Mouse (Mus musculus) heart, adult 2 months (tissue): ENCODE results near the gene Cpe. TPM values are rescaled to one million over a fixed set of nuclear protein-coding genes. Genes with fewer than 3 reads are reported as not detected.

Source experiments
- DNase-seq, 2 experiments: peaks; one replicate each; pipeline ENCODE4 v3.0.0; 2021
- H3K27ac ChIP-seq: fragments of 200-600 bp; 2 replicates; pipeline ENCODE4 v1.8.1; 2022
- H3K27me3 ChIP-seq: fragments of 200-500 bp; 2 replicates; pipeline ENCODE4 v1.6.1; 2012; ENCODE audit warnings: mild to moderate bottlenecking, low read length, inconsistent platforms, mixed read lengths; ENCODE audit not compliant: control insufficient read depth, insufficient read depth
- H3K36me3 ChIP-seq: fragments of 200-500 bp; 2 replicates; pipeline ENCODE4 v1.6.1; 2012; ENCODE audit warnings: low read length, inconsistent platforms; ENCODE audit not compliant: control insufficient read depth, insufficient read depth
- H3K4me1 ChIP-seq: fragments of 200-500 bp; 2 replicates; pipeline ENCODE4 v1.6.1; 2011; ENCODE audit warnings: low read length; ENCODE audit not compliant: control insufficient read depth, insufficient read depth
- H3K4me3 ChIP-seq: fragments of 200-600 bp; 2 replicates; pipeline ENCODE4 v1.8.1; 2022
- H3K79me2 ChIP-seq: fragments of 200-500 bp; replicated peaks from 2 replicates; pipeline ENCODE4 v1.6.1; 2012; ENCODE audit warnings: mild to moderate bottlenecking, inconsistent platforms, low read length, moderate library complexity, mixed read lengths; ENCODE audit not compliant: control insufficient read depth, insufficient read depth
- H3K9ac ChIP-seq: fragments of 200-500 bp; 2 replicates; pipeline ENCODE4 v1.6.1; 2012; ENCODE audit warnings: low read depth, mild to moderate bottlenecking, control low read depth, inconsistent platforms, low read length, mixed read lengths
- CTCF ChIP-seq: fragments of 200-600 bp; IDR thresholded peaks from 2 replicates; pipeline ENCODE4 v1.8.1; 2022; ENCODE audit warnings: antibody characterized with exemption, mild to moderate bottlenecking, moderate library complexity
- EP300 ChIP-seq: fragments of 200-500 bp; IDR thresholded peaks from 2 replicates; pipeline ENCODE4 v1.6.1; 2011; ENCODE audit warnings: low read depth, low read length, control low read depth; ENCODE audit not compliant: insufficient read depth
- POLR2A ChIP-seq: fragments of 200-500 bp; IDR thresholded peaks from 2 replicates; pipeline ENCODE4 v1.6.1; 2011; ENCODE audit warnings: mild to moderate bottlenecking, low read depth, low read length, control low read depth; ENCODE audit not compliant: insufficient read depth
- WGBS: fragments of 180-500 bp; shearing (Covaris S2); methylation state at CpG from one replicate; pipeline ENCODE4 v1.1.7; 2018; 5-methylcytosine and 5-hydroxymethylcytosine counted together
- intact Hi-C: fragments of 180-260 bp; cut with DNase I; formaldehyde crosslinking; loops from one replicate; pipeline ENCODE4 v1.15.1; 2025
- polyA plus RNA-seq: library from polyadenylated mRNA; depleted of rRNA; stranded (reverse); fragments of >200 nt; gene quantifications from 2 replicates; pipeline ENCODE4 v1.2.3, GENCODE M21; 2012
- total RNA-seq, 2 experiments: library from RNA; stranded (reverse); gene quantifications; 2 replicates each; pipeline ENCODE4 v1.2.3; 2021

The Cpe gene
- total and polyA plus RNA-seq, 3 experiments = 112 to 256 (median 241) TPM

DNA sequence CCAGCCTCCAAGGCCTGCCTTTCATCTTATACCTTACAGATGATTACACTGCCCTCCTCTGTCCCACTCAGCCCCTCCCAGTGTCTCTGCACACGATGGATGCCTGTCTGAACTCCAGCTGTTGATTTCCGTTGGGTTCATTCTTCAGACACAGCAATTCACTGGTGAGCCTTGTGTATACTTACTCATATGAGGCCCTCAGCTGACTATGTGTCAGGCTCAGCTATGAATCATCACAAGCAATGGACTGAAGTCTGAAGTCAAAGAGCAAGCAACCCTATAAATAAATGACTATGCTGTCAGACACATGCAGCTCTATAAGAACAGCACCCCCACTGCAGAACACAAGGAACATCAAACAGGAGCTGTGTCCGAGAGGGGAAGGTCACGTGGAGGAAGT is 77.4 kb downstream of the Cpe start:
- Histone ChIP-seq H3K79me2 (no peaks in the 10 kb centered on the region), H3K36me3 (no peaks in the 10 kb centered on the region), H3K4me3 (no peak overlapping the region), H3K4me1 (peaks cover 4% of the 10 kb centered on the region), H3K9ac (no peak overlapping the region), H3K27ac (no peak overlapping the region), H3K27me3 (no peaks in the 10 kb centered on the region)
- TF ChIP-seq POLR2A = no peak
- no peak for TF ChIP-seq EP300
- no peak for TF ChIP-seq CTCF
- WGBS = 75% methylated on average over 4 of the region's 4 CpGs
- intact Hi-C loops = no loop called here
- no peak for DNase-seq

DNA sequence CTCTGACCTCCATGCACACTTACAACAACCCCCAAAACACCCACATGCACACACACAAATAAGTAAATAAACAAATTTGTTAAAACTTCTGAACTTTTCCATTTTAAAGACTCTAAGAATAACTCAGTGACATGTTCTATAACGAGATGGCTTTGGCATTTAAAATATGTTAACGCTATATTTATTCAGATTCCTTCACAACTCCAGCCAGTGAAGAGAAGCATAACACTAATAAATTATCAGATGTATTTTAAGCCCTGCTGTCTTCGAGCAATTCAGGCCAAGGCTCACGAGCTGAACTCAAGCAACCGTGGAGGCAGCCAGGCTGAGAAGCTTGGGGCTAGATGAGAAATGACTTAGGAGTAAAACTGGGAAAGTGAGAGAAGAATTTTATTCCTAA is 79.2 kb downstream of the Cpe start:
- H3K9ac ChIP-seq = no peak overlapping the region
- H3K27me3 ChIP-seq = no peaks in the 10 kb centered on the region
- TF ChIP-seq POLR2A = no peak
- no peak for TF ChIP-seq CTCF
- no peak for TF ChIP-seq EP300
- no peak for DNase-seq
- 54% methylated on average over 5 of the region's 5 CpGs for WGBS
- no peak overlapping the region for H3K27ac ChIP-seq
- intact Hi-C loops = no loop called here
- no peaks in the 10 kb centered on the region; the same call in 1 of the 2 replicates for H3K36me3 ChIP-seq
- H3K4me3 ChIP-seq = no peak overlapping the region
- H3K4me1 ChIP-seq = no peaks in the 10 kb centered on the region
- H3K79me2 ChIP-seq = no peaks in the 10 kb centered on the region

DNA sequence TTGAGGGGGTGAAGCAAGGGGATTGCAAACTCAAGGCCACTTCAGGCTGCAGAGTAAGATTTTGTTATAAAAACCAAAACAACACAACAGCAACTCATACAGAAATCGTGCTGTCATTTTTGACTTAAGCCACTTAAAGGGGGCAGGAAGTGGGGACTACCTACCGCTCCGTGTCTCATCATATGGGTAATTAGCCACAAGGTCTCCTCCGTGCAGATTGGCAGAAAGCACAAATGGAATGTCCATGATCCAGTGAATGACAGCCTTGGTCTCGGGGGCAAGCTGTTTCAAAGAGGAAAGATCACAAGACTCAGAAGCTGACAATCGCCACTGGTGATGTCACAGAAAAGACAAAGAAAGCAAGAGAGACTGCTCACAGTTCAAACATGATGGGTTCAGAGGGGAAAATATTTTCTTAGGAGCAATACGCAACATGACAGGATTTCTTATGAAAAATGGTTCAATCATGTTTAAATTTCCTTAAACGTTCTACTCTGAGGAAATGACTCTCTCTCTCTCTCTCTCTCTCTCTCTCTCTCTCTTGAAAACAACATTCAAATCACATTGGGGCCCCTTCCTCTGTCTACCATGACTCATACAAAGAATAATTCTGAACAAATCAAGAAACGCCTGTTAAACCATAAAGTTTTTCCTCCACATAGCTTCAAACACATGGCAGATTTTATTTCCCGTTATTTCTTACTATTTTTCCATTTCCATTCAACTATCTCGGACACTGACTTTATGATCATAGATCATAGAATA is 81.5 kb downstream of the Cpe start:
- DNase-seq = no peak
- WGBS = 75% methylated on average over 11 of the region's 11 CpGs

DNA sequence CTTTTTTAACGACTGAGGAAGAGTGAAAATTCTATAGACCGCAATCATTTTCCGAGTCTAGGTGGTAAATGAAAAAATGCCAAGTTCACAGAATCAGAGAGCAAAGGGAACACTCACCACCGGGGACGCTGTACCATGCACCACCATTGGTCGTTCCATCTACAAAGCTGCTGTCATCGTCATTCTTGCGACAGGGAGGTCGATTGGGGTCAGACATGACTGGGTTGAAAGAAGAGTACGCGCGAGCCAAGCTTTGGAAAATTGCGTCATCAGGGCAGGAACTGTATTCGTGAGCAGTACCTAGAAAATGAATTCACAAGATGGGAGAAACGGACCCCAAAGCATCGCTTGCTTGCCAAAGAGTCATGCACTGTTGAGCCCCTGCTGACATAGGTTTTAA is 83.9 kb downstream of the Cpe start:
- no peak overlapping the region for H3K27ac ChIP-seq
- H3K4me1 ChIP-seq = no peaks in the 10 kb centered on the region
- H3K27me3 ChIP-seq = no peaks in the 10 kb centered on the region
- TF ChIP-seq EP300 (no peak), CTCF (no peak), POLR2A (no peak)
- H3K79me2 ChIP-seq = no peaks in the 10 kb centered on the region
- intact Hi-C loops = no loop called here
- no peak overlapping the region for H3K4me3 ChIP-seq
- H3K9ac ChIP-seq = no peak overlapping the region
- H3K36me3 ChIP-seq = no peaks in the 10 kb centered on the region; the same call in 1 of the 2 replicates
- DNase-seq = no peak
- WGBS = 90% methylated on average over 16 of the region's 16 CpGs

More for the DNA sequence above, 81.5 kb downstream of the Cpe start:
- no peaks in the 10 kb centered on the region for H3K27me3 ChIP-seq
- no peaks in the 10 kb centered on the region for H3K4me1 ChIP-seq
- no peak overlapping the region for H3K4me3 ChIP-seq
- no peak overlapping the region for H3K9ac ChIP-seq
- H3K79me2 ChIP-seq = no peaks in the 10 kb centered on the region
- H3K36me3 ChIP-seq = no peaks in the 10 kb centered on the region; the same call in 1 of the 2 replicates
- H3K27ac ChIP-seq = no peak overlapping the region
- no peak for TF ChIP-seq EP300
- TF ChIP-seq POLR2A = no peak
- TF ChIP-seq CTCF = no peak
- intact Hi-C loops = no loop called here

DNA sequence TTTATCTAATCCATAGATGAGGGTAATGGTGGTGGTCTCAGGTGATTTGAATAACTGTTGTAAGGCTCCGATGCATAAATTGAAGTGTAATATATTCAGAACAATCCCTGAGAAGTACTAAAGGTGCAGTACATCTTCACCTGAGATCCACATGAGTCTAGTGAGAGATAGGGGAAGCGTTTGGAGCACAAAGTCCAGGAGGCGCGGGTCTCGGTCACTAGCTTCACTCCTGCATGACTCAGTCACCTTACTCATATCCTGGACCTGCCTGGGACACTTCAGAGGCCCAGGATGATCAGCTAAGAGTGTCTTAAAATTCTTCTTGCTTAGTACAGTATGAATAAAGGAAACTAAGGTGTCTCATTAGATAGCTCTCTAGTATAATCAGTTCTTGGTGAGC is 86.8 kb downstream of the Cpe start:
- no peak overlapping the region for H3K4me3 ChIP-seq
- H3K4me1 ChIP-seq = no peaks in the 10 kb centered on the region
- TF ChIP-seq EP300 = no peak
- TF ChIP-seq CTCF = no peak
- no peak for TF ChIP-seq POLR2A
- H3K79me2 ChIP-seq = no peaks in the 10 kb centered on the region
- H3K27ac ChIP-seq = no peak overlapping the region
- intact Hi-C loops = no loop called here
- no peaks in the 10 kb centered on the region; the same call in 1 of the 2 replicates for H3K36me3 ChIP-seq
- no peak overlapping the region for H3K9ac ChIP-seq
- WGBS = 91% methylated on average over 5 of the region's 5 CpGs
- DNase-seq = no peak
- H3K27me3 ChIP-seq = no peaks in the 10 kb centered on the region

DNA sequence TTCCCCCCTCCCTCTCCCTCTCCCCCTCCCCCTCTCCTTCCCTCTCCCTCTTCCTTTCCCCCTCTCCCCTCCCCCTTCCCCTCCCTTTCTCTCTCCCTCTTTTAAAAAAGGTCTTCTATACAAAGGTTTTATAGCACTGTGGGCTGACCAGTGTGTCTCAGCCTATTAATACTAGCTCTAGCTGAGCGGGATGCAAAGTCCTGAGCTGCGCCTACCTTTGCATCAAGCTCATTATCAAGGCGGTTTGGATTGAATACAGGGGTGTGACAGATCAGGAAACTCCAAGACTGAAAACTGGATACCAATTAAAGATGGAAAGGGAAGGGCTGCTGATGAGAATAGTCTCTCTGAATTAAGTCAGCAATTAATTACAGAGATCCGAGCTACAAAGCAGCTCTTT is 94.6 kb downstream of the Cpe start:
- Histone ChIP-seq H3K27ac (no peak overlapping the region), H3K4me3 (no peak overlapping the region), H3K9ac (no peak overlapping the region), H3K36me3 (no peaks in the 10 kb centered on the region), H3K27me3 (no peaks in the 10 kb centered on the region), H3K4me1 (no peaks in the 10 kb centered on the region), H3K79me2 (no peaks in the 10 kb centered on the region)
- WGBS = 90% methylated on average over 4 of the region's 4 CpGs
- no peak for DNase-seq
- TF ChIP-seq EP300 = no peak
- no peak for TF ChIP-seq CTCF
- no peak for TF ChIP-seq POLR2A
- intact Hi-C loops = no loop called here
